Mouse (Mus musculus) lung, postnatal 0 days (tissue): ENCODE measurements around the gene 1110008P14Rik. TPM values are rescaled to one million over a fixed set of nuclear protein-coding genes. Genes with fewer than 3 reads are reported as not detected.

ENCODE experiments used
- ATAC-seq: fragments of 200-750 bp; cut with Nextera tagmentation; 2 replicates; pipeline ENCODE4 v1.8.0; 2017; ENCODE audit warnings: moderate library complexity
- DNase-seq: peaks from one replicate; pipeline ENCODE4 v3.0.0-alpha.2; 2016; ENCODE audit warnings: low spot score
- H3K27ac ChIP-seq: fragments of 300-500 bp; sonication (generic); 2 replicates; pipeline ENCODE4 v1.5.1; 2014; ENCODE audit warnings: antibody characterized with exemption, mild to moderate bottlenecking, low read length, mixed read lengths
- H3K27me3 ChIP-seq: fragments of 300-500 bp; sonication (generic); replicated peaks from 2 replicates; pipeline ENCODE4 v1.6.1; 2014; ENCODE audit warnings: low read length, mixed read lengths; ENCODE audit not compliant: insufficient read depth
- H3K36me3 ChIP-seq: fragments of 300-500 bp; sonication (generic); 2 replicates; pipeline ENCODE4 v1.6.1; 2014; ENCODE audit warnings: low read length, mixed read lengths; ENCODE audit not compliant: insufficient read depth
- H3K4me1 ChIP-seq: fragments of 300-500 bp; sonication (generic); 2 replicates; pipeline ENCODE4 v1.6.1; 2014; ENCODE audit warnings: antibody characterized with exemption, low read depth, low read length, mixed read lengths; ENCODE audit not compliant: insufficient read depth
- H3K4me2 ChIP-seq: fragments of 300-500 bp; sonication (generic); replicated peaks from 2 replicates; pipeline ENCODE4 v1.6.1; 2014; ENCODE audit warnings: low read depth, mild to moderate bottlenecking, low read length, moderate library complexity, mixed read lengths
- H3K4me3 ChIP-seq: fragments of 300-500 bp; sonication (generic); 2 replicates; pipeline ENCODE4 v1.5.1; 2014; ENCODE audit warnings: low read depth, low read length
- H3K9ac ChIP-seq: fragments of 300-500 bp; sonication (generic); replicated peaks from 2 replicates; pipeline ENCODE4 v1.6.1; 2014; ENCODE audit warnings: low read depth, mild to moderate bottlenecking
- H3K9me3 ChIP-seq: fragments of 300-500 bp; sonication (generic); 2 replicates; pipeline ENCODE4 v1.6.1; 2016; ENCODE audit warnings: low read length, mixed read lengths
- CTCF ChIP-seq: IDR thresholded peaks from 2 replicates; pipeline ENCODE4 v1.5.1; 2016; ENCODE audit warnings: antibody characterized with exemption, mild to moderate bottlenecking
- EP300 ChIP-seq: IDR thresholded peaks from 2 replicates; pipeline ENCODE4 v1.6.1; 2016; ENCODE audit warnings: antibody characterized with exemption, mild to moderate bottlenecking, control low read depth
- WGBS: fragments of 180-500 bp; shearing (Covaris S2); extraction: QIAGEN DNeasy Blood & Tissue Kit; methylation state at CpG from one replicate; pipeline ENCODE4 v1.1.7; 2014; 5-methylcytosine and 5-hydroxymethylcytosine counted together
- polyA plus RNA-seq: library from polyadenylated mRNA; unstranded; fragments of >200 nt; fragmentation: Nextera tagmentation; extraction: Ambion mirVana; gene quantifications from 2 replicates; pipeline ENCODE4 v1.2.1, GENCODE M21; 2015

1110008P14Rik gene
- polyA plus RNA-seq, 1 experiment from 2014 or later = 78.1 TPM

DNA sequence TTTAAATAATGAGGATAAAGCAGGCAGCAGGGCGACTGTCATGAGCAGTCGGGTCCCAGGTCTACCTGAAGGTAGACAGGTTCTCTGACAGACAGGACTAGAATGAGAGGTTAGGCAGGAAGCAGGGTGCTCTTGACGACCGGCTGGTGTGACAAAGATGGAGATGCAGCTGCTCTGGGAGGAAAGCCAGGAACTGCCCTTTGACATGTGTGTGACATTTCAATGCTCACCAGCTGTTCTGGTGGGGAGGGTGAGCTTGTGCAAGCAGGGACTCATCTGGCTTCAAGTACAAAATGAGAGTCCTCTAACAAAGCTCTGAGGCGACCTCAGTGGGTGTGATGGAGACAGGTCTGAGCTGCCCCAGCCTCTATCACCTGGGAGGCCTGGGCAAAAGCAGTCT, 32.2 kb upstream of the 1110008P14Rik start:
- Histone ChIP-seq H3K4me1 (0 out of 2 replicates have a peak, but pooled peaks cover 5% of the 10 kb centered on the region), H3K27me3 (no peaks in the 10 kb centered on the region), H3K27ac (no peak overlapping the region), H3K4me3 (no peak overlapping the region), H3K36me3 (peaks cover 32% of the 10 kb centered on the region), H3K4me2 (no peak overlapping the region), H3K9me3 (no peaks in the 10 kb centered on the region), H3K9ac (no peak overlapping the region)
- TF ChIP-seq CTCF (no peak), EP300 (peak; percentile 18; the same call in 1 of the 2 replicates)
- DNase-seq (peak; percentile 82), ATAC-seq (peak; percentile 49)
- WGBS = 48% methylated on average over 5 of the region's 5 CpGs

DNA sequence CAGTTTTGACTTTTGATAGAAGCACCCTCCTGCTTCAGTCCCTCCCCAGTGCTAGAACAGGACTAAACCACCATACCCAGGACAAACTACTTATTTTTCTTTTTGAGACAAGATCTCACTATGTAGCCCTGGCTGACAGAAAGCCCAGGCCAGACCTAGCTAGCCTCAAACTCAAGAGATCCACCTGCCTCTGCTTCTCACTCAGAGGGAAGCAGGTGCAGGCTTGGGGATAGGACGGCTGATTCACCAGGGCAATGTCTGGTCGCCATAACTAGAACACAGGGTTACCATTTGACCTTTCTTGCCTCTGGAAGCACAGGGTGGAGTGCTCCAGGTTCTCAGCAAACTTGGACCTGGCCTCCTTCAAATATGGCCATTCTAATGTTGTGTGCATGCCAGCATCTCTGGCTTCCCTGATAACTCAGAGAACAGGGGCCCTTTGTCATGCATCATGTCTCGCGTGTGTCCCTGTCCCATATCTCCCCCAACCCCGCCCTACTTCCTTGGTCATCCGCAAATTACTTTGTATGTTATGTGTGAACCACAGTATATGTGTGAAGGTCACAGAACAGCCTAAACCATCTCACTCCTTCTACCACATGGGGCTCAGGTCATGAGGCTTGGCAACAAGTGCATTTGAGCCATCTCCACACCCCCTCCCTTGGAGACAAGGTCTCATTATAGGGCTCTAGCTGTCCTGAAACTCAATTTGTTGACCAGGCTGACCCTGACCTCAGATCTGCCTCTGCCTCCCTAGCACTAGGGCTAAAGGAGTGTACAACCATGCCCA, 31.2 kb upstream of the 1110008P14Rik start:
- H3K27ac ChIP-seq = no peak overlapping the region
- peaks cover 30% of the 10 kb centered on the region for H3K36me3 ChIP-seq
- DNase-seq (no peak), ATAC-seq (no peak)
- TF ChIP-seq EP300 (no peak), CTCF (no peak)
- H3K9me3 ChIP-seq = no peaks in the 10 kb centered on the region
- H3K4me2 ChIP-seq = no peak overlapping the region
- no peak overlapping the region for H3K9ac ChIP-seq
- no peak overlapping the region for H3K4me3 ChIP-seq
- 0 out of 2 replicates have a peak, but pooled peaks cover 5% of the 10 kb centered on the region for H3K4me1 ChIP-seq
- WGBS = 88% methylated on average over 6 of the region's 6 CpGs
- no peaks in the 10 kb centered on the region for H3K27me3 ChIP-seq

DNA sequence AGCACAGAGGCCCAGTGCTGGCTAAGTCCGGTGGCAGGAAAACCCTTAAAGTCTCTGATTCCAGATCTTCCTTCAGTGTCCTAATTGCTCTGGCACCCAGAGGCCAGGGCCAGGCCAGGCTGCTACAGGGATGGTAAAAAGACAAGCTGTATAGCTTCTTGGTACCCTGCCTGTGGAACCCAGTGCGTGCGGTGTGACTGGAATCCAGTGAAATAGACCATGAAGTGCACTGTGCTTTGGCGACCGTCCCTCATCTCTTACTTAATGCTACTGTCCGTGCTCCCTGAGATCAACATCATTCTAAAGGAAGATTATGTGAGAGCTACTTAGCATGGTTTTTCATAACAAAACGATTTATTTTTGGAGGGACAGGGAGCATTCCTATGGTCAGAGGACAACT, 29.7 kb upstream of the 1110008P14Rik start:
- ATAC-seq (no peak), DNase-seq (no peak)
- Histone ChIP-seq H3K4me2 (no peak overlapping the region), H3K4me3 (no peak overlapping the region), H3K27ac (no peak overlapping the region), H3K36me3 (peaks cover 14% of the 10 kb centered on the region; the same call in 1 of the 2 replicates), H3K27me3 (no peaks in the 10 kb centered on the region), H3K9ac (no peak overlapping the region), H3K4me1 (0 out of 2 replicates have a peak, but pooled peaks cover 5% of the 10 kb centered on the region), H3K9me3 (no peaks in the 10 kb centered on the region)
- no peak for TF ChIP-seq EP300
- no peak for TF ChIP-seq CTCF
- 65% methylated on average over 7 of the region's 7 CpGs for WGBS

DNA sequence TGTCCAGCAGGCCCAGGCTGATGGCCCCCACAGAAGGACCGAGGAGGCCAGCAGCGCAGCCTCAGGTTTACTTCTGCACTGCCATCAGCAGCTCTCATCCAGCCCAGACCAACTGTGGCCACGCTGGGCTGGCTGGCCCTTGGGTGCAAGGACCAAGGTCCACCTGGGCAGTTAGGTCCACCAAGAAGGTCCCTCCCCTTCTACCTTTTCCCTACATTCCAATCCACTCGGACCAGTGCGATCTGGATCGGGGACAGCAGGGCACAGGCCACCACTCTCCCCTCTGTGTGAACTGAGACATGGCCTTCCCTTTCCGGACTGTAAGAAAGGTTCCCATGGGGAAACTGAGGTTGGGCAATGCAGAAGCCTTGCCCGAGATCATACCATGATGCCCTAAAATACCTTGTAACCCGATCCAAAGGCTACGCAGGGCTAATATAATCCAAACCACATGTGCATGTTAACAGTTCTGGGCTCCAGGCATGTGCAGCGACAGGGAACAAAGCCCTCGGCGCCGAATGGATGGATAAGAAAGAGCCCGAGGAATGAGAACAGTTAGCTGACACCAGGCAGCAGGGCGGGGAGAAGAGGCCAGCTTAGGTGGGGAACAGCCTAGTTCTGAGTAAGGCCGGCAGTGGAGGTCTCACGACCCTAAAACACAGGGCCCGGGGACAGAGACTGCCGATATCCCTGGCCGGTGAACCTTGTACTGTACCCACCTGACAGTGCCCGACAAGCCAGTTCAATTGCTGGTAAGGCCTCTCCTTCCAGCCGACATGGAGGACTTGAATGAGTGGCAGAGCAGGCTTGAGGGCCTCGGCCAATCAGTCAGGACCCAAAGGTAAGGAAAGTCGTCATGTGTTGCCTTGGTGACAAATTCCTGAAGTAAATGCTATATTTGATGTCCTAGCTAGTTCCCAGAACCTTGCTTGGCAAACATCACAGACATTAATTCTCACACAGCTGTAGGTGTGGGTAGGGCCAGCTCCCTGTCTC, 27.0 kb upstream of the 1110008P14Rik start:
- DNase-seq = peak; percentile 92
- peak; percentile 83 for ATAC-seq
- Histone ChIP-seq H3K4me2 (no peak overlapping the region), H3K27me3 (no peaks in the 10 kb centered on the region), H3K27ac (peak overlapping the region; percentile 0; the same call in 1 of the 2 replicates), H3K9me3 (no peaks in the 10 kb centered on the region), H3K36me3 (no peaks in the 10 kb centered on the region), H3K9ac (no peak overlapping the region), H3K4me1 (no peaks in the 10 kb centered on the region), H3K4me3 (no peak overlapping the region)
- whole genome bisulfite sequencing = 57% methylated on average over 25 of the region's 25 CpGs
- TF ChIP-seq EP300 (peak; percentile 72), CTCF (no peak)

DNA sequence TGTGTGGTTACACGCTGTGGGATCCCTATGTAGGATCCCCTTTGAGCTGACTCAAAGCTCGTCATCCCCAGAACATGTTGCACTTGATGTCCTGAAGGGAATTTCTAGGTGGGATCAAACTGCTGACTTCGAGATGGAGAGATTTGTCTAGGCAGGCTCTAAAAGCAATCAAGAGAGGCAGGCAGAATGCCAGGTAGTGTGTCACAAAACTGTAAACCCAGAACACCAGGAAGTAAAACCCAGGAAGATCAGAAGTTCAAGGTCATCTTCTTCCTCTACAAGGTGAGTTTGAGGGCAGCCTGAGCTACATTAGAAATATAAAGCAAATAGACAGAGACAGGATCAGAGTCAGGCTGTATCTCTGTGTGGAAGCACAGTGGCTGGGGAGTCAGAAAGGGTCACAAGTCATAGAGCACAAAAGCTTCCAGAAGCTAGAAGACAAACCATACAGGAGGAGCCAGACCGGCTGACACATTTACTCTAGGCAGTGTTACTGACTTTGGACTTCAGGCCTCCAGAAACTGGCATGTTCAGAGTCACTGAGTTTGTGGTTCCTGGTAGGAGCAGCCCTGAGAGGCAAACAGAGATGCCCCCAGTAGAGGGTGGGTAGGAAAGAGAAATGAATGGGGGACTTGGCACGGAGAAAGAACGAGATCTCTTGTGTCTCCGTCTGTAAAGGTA, 25.5 kb upstream of the 1110008P14Rik start:
- Histone ChIP-seq H3K9ac (no peak overlapping the region), H3K4me1 (no peaks in the 10 kb centered on the region), H3K4me2 (no peak overlapping the region), H3K4me3 (no peak overlapping the region), H3K36me3 (no peaks in the 10 kb centered on the region), H3K27ac (no peak overlapping the region), H3K9me3 (no peaks in the 10 kb centered on the region), H3K27me3 (no peaks in the 10 kb centered on the region)
- WGBS = 75% methylated on average over 7 of the region's 7 CpGs
- ATAC-seq = no peak
- DNase-seq = no peak
- TF ChIP-seq EP300 (no peak), CTCF (no peak)
